Comparison of ENCODE assay signal across 8 mouse cellular contexts in genomic region chr12:79625699-79626554, GRCm38 (mm10).
DNase-seq lines count a peak whose midpoint lies in the region; ATAC-seq and TF ChIP-seq lines count a peak whose summit lies in the region.

No protein-coding gene starts in this region.

- no peaks in the 10 kb centered on the region for H3K27me3 ChIP-seq in heart, adult 2 months (ENCODE audit: control insufficient read depth, insufficient read depth, low read length)
- no peaks in the 10 kb centered on the region for H3K27me3 ChIP-seq in embryonic facial prominence, embryonic 15.5 days
- H3K27me3 ChIP-seq in limb, embryonic 14.5 days (ENCODE audit: control insufficient read depth, insufficient read depth, low read length): no peaks in the 10 kb centered on the region

- no peak for DNase-seq in heart, adult 2 months
- DNase-seq in heart, postnatal 4 days: no peak
- DNase-seq in CD4-positive helper T cell, adult 2 months (ENCODE audit: low read depth, low spot score): peak; percentile 69
- no peak for DNase-seq in limb, embryonic 14.5 days (ENCODE audit: low spot score)
- DNase-seq in cerebellum, adult 11-12 months: no peak
- no peak for DNase-seq in left cerebral cortex, postnatal 36 days (ENCODE audit: low spot score in 2 of 2)

- no peak for ATAC-seq in embryonic facial prominence, embryonic 15.5 days (ENCODE audit: insufficient number of reproducible peaks, low FRiP score, low TSS enrichment, low read depth)
- no peak for ATAC-seq in limb, embryonic 14.5 days (ENCODE audit: low FRiP score, low read depth)
- no peak for ATAC-seq in megakaryocyte-erythroid progenitor cell, adult 5-6 weeks (replicated peaks; ENCODE audit: low FRiP score, low TSS enrichment, poor library complexity, severe bottlenecking)

- no peak overlapping the region for H3K4me2 ChIP-seq in embryonic facial prominence, embryonic 15.5 days (replicated peaks)
- no peak overlapping the region for H3K4me2 ChIP-seq in limb, embryonic 14.5 days (replicated peaks; ENCODE audit: low read depth, low read length, severe bottlenecking)

- no peak for TF ChIP-seq EP300 in heart, adult 2 months (IDR thresholded peaks at IDR 0.05; ENCODE audit: insufficient read depth, low read depth, low read length)

- H3K4me1 ChIP-seq in heart, adult 2 months (ENCODE audit: control insufficient read depth, insufficient read depth, low read length): peaks cover 11% of the 10 kb centered on the region
- H3K4me1 ChIP-seq in embryonic facial prominence, embryonic 15.5 days: peaks cover 32% of the 10 kb centered on the region
- peaks cover 11% of the 10 kb centered on the region for H3K4me1 ChIP-seq in limb, embryonic 14.5 days (ENCODE audit: control insufficient read depth, insufficient read depth, low read length)

- intact Hi-C loops in heart, adult 2 months (cut with DNase I): no loop called here
- intact Hi-C loops in left cerebral cortex, postnatal 36 days (cut with DNase I): loop anchor here (2.0 kb wide), 1 partner anchor 57 kb away; no protein-coding TSS in a partner anchor

- peak; percentile 42; the same call in 1 of the 2 replicates for TF ChIP-seq POLR2A in heart, adult 2 months (IDR thresholded peaks at IDR 0.05; ENCODE audit: insufficient read depth, low read depth, low read length)
- no peak for TF ChIP-seq POLR2A in limb, embryonic 14.5 days (IDR thresholded peaks at IDR 0.05; ENCODE audit: borderline replicate concordance, extremely low read depth, insufficient read depth, insufficient read length)

- no peaks in the 10 kb centered on the region for H3K79me2 ChIP-seq in heart, adult 2 months (replicated peaks; ENCODE audit: control insufficient read depth, insufficient read depth, low read length)

- peaks cover 9% of the 10 kb centered on the region for H3K36me3 ChIP-seq in heart, adult 2 months (ENCODE audit: control insufficient read depth, insufficient read depth, low read length)
- H3K36me3 ChIP-seq in embryonic facial prominence, embryonic 15.5 days: no peaks in the 10 kb centered on the region
- no peaks in the 10 kb centered on the region for H3K36me3 ChIP-seq in limb, embryonic 14.5 days (ENCODE audit: control insufficient read depth, insufficient read depth, low read length)

- 41% methylated on average over 7 of the region's 7 CpGs for WGBS in heart, adult 2 months
- WGBS in embryonic facial prominence, embryonic 15.5 days: 24% methylated on average over 7 of the region's 7 CpGs
- WGBS in limb, embryonic 14.5 days: 35% methylated on average over 7 of the region's 7 CpGs

- no peaks in the 10 kb centered on the region for H3K9me3 ChIP-seq in embryonic facial prominence, embryonic 15.5 days (replicated peaks)
- H3K9me3 ChIP-seq in limb, embryonic 14.5 days (ENCODE audit: control insufficient read depth, low read length): no peaks in the 10 kb centered on the region

- H3K27ac ChIP-seq in heart, adult 2 months: peak overlapping the region; percentile 66
- 0 out of 2 replicates have a peak overlapping the region, but pooled peaks have one; percentile 49 for H3K27ac ChIP-seq in embryonic facial prominence, embryonic 15.5 days (replicated peaks)
- 0 out of 2 replicates have a peak overlapping the region, but pooled peaks have one; percentile 20 for H3K27ac ChIP-seq in limb, embryonic 14.5 days (replicated peaks; ENCODE audit: low read depth, low read length)

- TF ChIP-seq CTCF in heart, adult 2 months (IDR thresholded peaks at IDR 0.05): no peak

- H3K9ac ChIP-seq in heart, adult 2 months (ENCODE audit: low read depth, low read length): no peak overlapping the region
- H3K9ac ChIP-seq in embryonic facial prominence, embryonic 15.5 days: no peak overlapping the region
- no peak overlapping the region for H3K9ac ChIP-seq in limb, embryonic 14.5 days (ENCODE audit: low read depth, low read length, severe bottlenecking)

- no peak overlapping the region for H3K4me3 ChIP-seq in heart, adult 2 months
- H3K4me3 ChIP-seq in embryonic facial prominence, embryonic 15.5 days (replicated peaks): no peak overlapping the region
- no peak overlapping the region for H3K4me3 ChIP-seq in limb, embryonic 14.5 days (replicated peaks; ENCODE audit: low read length)
